Mouse (Mus musculus): ENCODE measurements at regions not wholly inside any gene's neighbourhood (a gene's known extent, or its start where the extent isn't known, plus 50 kb on each side); places are given as distances from the start of the nearest gene placed in this dataset.

- peak; percentile 72 for DNase-seq (ENCODE audit: extremely low spot score, low read depth, low spot score)
These were observed 115.0 kb downstream of the D3Ertd751e start for GRCm38 (mm10) chr3:41857446-41857845.

GRCm38 (mm10) chr3:41862674-41863073 is 120.3 kb downstream of the D3Ertd751e start:
- no peak for DNase-seq (ENCODE audit: extremely low spot score, low read depth, low spot score)

GRCm38 (mm10) chr3:41908952-41909351 is 166.5 kb downstream of the D3Ertd751e start:
- no peak for DNase-seq (ENCODE audit: extremely low spot score, low read depth, low spot score)

- DNase-seq (ENCODE audit: extremely low spot score, low read depth, low spot score): no peak
These were observed 170.8 kb downstream of the D3Ertd751e start for GRCm38 (mm10) chr3:41913190-41913589.

GRCm38 (mm10) chr3:41939843-41940242 is 197.4 kb downstream of the D3Ertd751e start:
- DNase-seq (ENCODE audit: extremely low spot score, low read depth, low spot score): no peak

GRCm38 (mm10) chr3:41942964-41943363 is 200.6 kb downstream of the D3Ertd751e start:
- no peak for DNase-seq (ENCODE audit: extremely low spot score, low read depth, low spot score)

- no peak for DNase-seq (ENCODE audit: extremely low spot score, low read depth, low spot score)
These were observed 207.0 kb downstream of the D3Ertd751e start for GRCm38 (mm10) chr3:41949404-41949803.

- no peak for DNase-seq (ENCODE audit: extremely low spot score, low read depth, low spot score)
These were observed 215.0 kb downstream of the D3Ertd751e start for GRCm38 (mm10) chr3:41957385-41957784.

GRCm38 (mm10) chr3:41960209-41960608 is 217.8 kb downstream of the D3Ertd751e start:
- DNase-seq (ENCODE audit: extremely low spot score, low read depth, low spot score): no peak

- DNase-seq (ENCODE audit: extremely low spot score, low read depth, low spot score): no peak
These were observed 220.5 kb downstream of the D3Ertd751e start for GRCm38 (mm10) chr3:41962923-41963322.

GRCm38 (mm10) chr3:42006672-42007265 is 264.4 kb downstream of the D3Ertd751e start:
- DNase-seq (ENCODE audit: extremely low spot score, low read depth, low spot score): no peak

GRCm38 (mm10) chr3:42023187-42023586 is 280.8 kb downstream of the D3Ertd751e start:
- no peak for DNase-seq (ENCODE audit: extremely low spot score, low read depth, low spot score)

- no peak for DNase-seq (ENCODE audit: extremely low spot score, low read depth, low spot score)
These were observed 297.2 kb downstream of the D3Ertd751e start for GRCm38 (mm10) chr3:42039632-42040031.

GRCm38 (mm10) chr3:42040270-42040812 is 297.9 kb downstream of the D3Ertd751e start:
- no peak for DNase-seq (ENCODE audit: extremely low spot score, low read depth, low spot score)

GRCm38 (mm10) chr3:42040959-42041358 is 298.5 kb downstream of the D3Ertd751e start:
- no peak for DNase-seq (ENCODE audit: extremely low spot score, low read depth, low spot score)

- no peak for DNase-seq (ENCODE audit: extremely low spot score, low read depth, low spot score)
These were observed 315.0 kb downstream of the D3Ertd751e start for GRCm38 (mm10) chr3:42057286-42057868.

- DNase-seq (ENCODE audit: extremely low spot score, low read depth, low spot score): no peak
These were observed 322.9 kb downstream of the D3Ertd751e start for GRCm38 (mm10) chr3:42065093-42065935.

- DNase-seq (ENCODE audit: extremely low spot score, low read depth, low spot score): no peak
These were observed 323.6 kb downstream of the D3Ertd751e start for GRCm38 (mm10) chr3:42065962-42066361.

- no peak for DNase-seq (ENCODE audit: extremely low spot score, low read depth, low spot score)
These were observed 324.6 kb downstream of the D3Ertd751e start for GRCm38 (mm10) chr3:42067036-42067435.

GRCm38 (mm10) chr3:42074532-42075287 is 332.3 kb downstream of the D3Ertd751e start:
- peak; percentile 28 for DNase-seq (ENCODE audit: extremely low spot score, low read depth, low spot score)
